Mouse (Mus musculus) layer of hippocampus, postnatal 25 days (tissue): ENCODE measurements around the gene Pkn2. TPM values are rescaled to one million over a fixed set of nuclear protein-coding genes. Genes with fewer than 3 reads are reported as not detected.
A peak's percentile ranks its signal among the peaks of the same experiment; 100 is the strongest.

ENCODE experiments used
- DNase-seq, 2 experiments: peaks; one replicate each; pipeline ENCODE4 v3.0.0; 2022; ENCODE audit warnings: mixed read lengths in 2 of 2, low spot score in 1 of 2; ENCODE audit errors: extremely low spot score in 1 of 2
- total RNA-seq, 2 experiments: library from RNA; stranded (reverse); gene quantifications; 2 replicates each; pipeline ENCODE4 v1.2.3; 2021

The Pkn2 gene
- total RNA-seq, 2 experiments from 2014 or later: 25.6 to 34.1 TPM

- DNase-seq: no peak
These were observed 47.0 kb downstream of the Pkn2 start for GRCm38 (mm10) chr3:142834761-142835160.

GRCm38 (mm10) chr3:142834024-142834423 lies 47.8 kb downstream of the Pkn2 start:
- no peak for DNase-seq

GRCm38 (mm10) chr3:142832910-142833309 lies 48.9 kb downstream of the Pkn2 start:
- DNase-seq: no peak

GRCm38 (mm10) chr3:142826449-142827146 lies 55.2 kb downstream of the Pkn2 start:
- no peak for DNase-seq

- DNase-seq: no peak
These were observed 58.2 kb downstream of the Pkn2 start for GRCm38 (mm10) chr3:142823606-142824005.

- no peak for DNase-seq
These were observed 64.3 kb downstream of the Pkn2 start for GRCm38 (mm10) chr3:142817506-142817905.

GRCm38 (mm10) chr3:142811582-142811981 lies 70.2 kb downstream of the Pkn2 start:
- DNase-seq: no peak

- DNase-seq: no peak
These were observed 86.2 kb downstream of the Pkn2 start for GRCm38 (mm10) chr3:142795587-142795986.

- DNase-seq: no peak
These were observed 95.3 kb downstream of the Pkn2 start for GRCm38 (mm10) chr3:142786423-142787072.

GRCm38 (mm10) chr3:142777227-142777626 lies 104.6 kb downstream of the Pkn2 start:
- DNase-seq: no peak

- DNase-seq: no peak
These were observed 108.1 kb downstream of the Pkn2 start for GRCm38 (mm10) chr3:142773538-142774191.

- DNase-seq: no peak
These were observed 111.3 kb downstream of the Pkn2 start for GRCm38 (mm10) chr3:142770518-142770917.

GRCm38 (mm10) chr3:142768498-142768897 lies 113.3 kb downstream of the Pkn2 start:
- no peak for DNase-seq

- no peak for DNase-seq
These were observed 116.0 kb downstream of the Pkn2 start for GRCm38 (mm10) chr3:142765778-142766165.

GRCm38 (mm10) chr3:142764995-142765777 lies 116.6 kb downstream of the Pkn2 start, which contains the start of gene Gtf2b:
Gene Gtf2b, plus strand, starts transcription at chr3:142765045.
- DNase-seq: peak; percentile 88

- DNase-seq: no peak
These were observed 121.4 kb downstream of the Pkn2 start for GRCm38 (mm10) chr3:142760356-142760755.

- DNase-seq: no peak
These were observed 123.2 kb downstream of the Pkn2 start for GRCm38 (mm10) chr3:142758593-142758992.

- DNase-seq: no peak
These were observed 124.0 kb downstream of the Pkn2 start for GRCm38 (mm10) chr3:142757841-142758240.

GRCm38 (mm10) chr3:142755132-142755867 lies 126.5 kb downstream of the Pkn2 start:
- DNase-seq: no peak

GRCm38 (mm10) chr3:142749131-142749530 lies 132.7 kb downstream of the Pkn2 start:
- DNase-seq: no peak
